Mouse (Mus musculus) intestine, postnatal 0 days (tissue): Measurements from ENCODE around the gene Mboat2. TPM values are rescaled to one million over a fixed set of nuclear protein-coding genes. Genes with fewer than 3 reads are reported as not detected.

ENCODE experiments used
- ATAC-seq: fragments of 200-750 bp; cut with Nextera tagmentation; 2 replicates; pipeline ENCODE4 v1.8.0; 2017; ENCODE audit warnings: mild to moderate bottlenecking, moderate TSS enrichment, moderate library complexity
- H3K27ac ChIP-seq: fragments of 300-500 bp; sonication (generic); 2 replicates; pipeline ENCODE4 v1.5.1; 2014; ENCODE audit warnings: mild to moderate bottlenecking, low read depth, low read length, moderate library complexity
- H3K27me3 ChIP-seq: fragments of 300-500 bp; sonication (generic); replicated peaks from 2 replicates; pipeline ENCODE4 v1.6.1; 2014; ENCODE audit warnings: low read length, mixed read lengths; ENCODE audit not compliant: control insufficient read depth, insufficient read depth
- H3K36me3 ChIP-seq: fragments of 300-500 bp; sonication (generic); 2 replicates; pipeline ENCODE4 v1.6.1; 2014; ENCODE audit warnings: mild to moderate bottlenecking, moderate library complexity; ENCODE audit not compliant: control insufficient read depth, insufficient read depth
- H3K4me1 ChIP-seq: fragments of 300-500 bp; sonication (generic); replicated peaks from 2 replicates; pipeline ENCODE4 v1.6.1; 2014; ENCODE audit warnings: antibody characterized with exemption, low read length, mixed read lengths; ENCODE audit not compliant: control insufficient read depth, insufficient read depth
- H3K4me2 ChIP-seq: fragments of 300-500 bp; sonication (generic); replicated peaks from 2 replicates; pipeline ENCODE4 v1.6.1; 2014; ENCODE audit warnings: low read depth, mild to moderate bottlenecking, moderate library complexity
- H3K4me3 ChIP-seq: fragments of 300-500 bp; sonication (generic); 2 replicates; pipeline ENCODE4 v1.5.1; 2014; ENCODE audit warnings: low read depth, low read length
- H3K9ac ChIP-seq: fragments of 300-500 bp; sonication (generic); 2 replicates; pipeline ENCODE4 v1.6.1; 2014; ENCODE audit warnings: mild to moderate bottlenecking, low read depth, low read length
- H3K9me3 ChIP-seq: fragments of 300-500 bp; sonication (generic); 2 replicates; pipeline ENCODE4 v1.6.1; 2016; ENCODE audit warnings: mixed run types; ENCODE audit not compliant: control insufficient read depth
- CTCF ChIP-seq: sonication (generic); IDR thresholded peaks from 2 replicates; pipeline ENCODE4 v1.5.1; 2016; ENCODE audit warnings: low read depth, mild to moderate bottlenecking, control low read depth, antibody characterized with exemption, moderate library complexity
- WGBS: fragments of 180-500 bp; shearing (Covaris S2); extraction: QIAGEN DNeasy Blood & Tissue Kit; methylation state at CpG from one replicate; pipeline ENCODE4 v1.1.7; 2014; 5-methylcytosine and 5-hydroxymethylcytosine counted together
- polyA plus RNA-seq: library from polyadenylated mRNA; unstranded; fragments of >200 nt; fragmentation: Nextera tagmentation; extraction: Ambion mirVana; gene quantifications from 2 replicates; pipeline ENCODE4 v1.2.1, GENCODE M21; 2015

Mboat2 gene
- polyA plus RNA-seq, 1 experiment from 2014 or later, result 8.1 TPM

DNA sequence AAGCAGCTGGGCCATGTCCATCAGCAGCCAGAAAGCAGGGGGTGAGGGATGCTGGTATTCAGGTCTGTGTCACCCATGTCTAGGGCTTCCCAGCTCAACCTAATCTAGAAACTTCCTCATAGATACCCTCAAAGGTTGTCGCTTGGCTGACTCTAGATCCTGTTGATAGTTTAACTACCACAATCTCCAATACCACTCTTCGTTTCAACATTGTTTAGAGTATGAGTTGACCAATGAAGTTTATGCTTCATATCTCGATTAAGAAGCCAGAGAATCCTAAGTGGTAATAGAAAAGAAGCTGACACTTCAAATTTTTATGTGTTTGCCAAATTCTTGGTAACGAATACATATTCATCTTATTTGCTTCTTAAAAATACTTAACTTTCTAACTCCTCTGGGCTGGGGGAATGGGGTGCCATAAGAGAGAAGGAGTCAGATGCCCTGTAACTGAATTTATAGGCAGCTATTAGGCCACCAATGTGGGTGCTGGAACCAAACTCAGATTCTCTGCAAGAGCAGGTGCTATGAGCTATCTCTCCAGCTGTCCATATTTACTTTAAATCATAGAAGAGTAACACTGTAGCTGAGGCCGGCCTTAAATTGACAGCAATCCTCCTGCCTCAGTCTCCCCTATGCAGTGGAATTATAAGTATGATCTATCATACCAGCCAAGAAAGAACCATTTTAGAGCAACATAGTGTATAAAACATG is 141.0 kb downstream of the Mboat2 start:
- Histone ChIP-seq H3K4me1 (peaks cover 6% of the 10 kb centered on the region), H3K36me3 (no peaks in the 10 kb centered on the region), H3K4me2 (no peak overlapping the region), H3K27ac (no peak overlapping the region), H3K4me3 (no peak overlapping the region), H3K27me3 (no peaks in the 10 kb centered on the region), H3K9ac (no peak overlapping the region), H3K9me3 (0 out of 2 replicates have a peak, but pooled peaks cover under 1% of the 10 kb centered on the region)
- no peak for ATAC-seq
- TF ChIP-seq CTCF, result no peak
- WGBS, result 86% methylated on average over 5 of the region's 5 CpGs

- H3K9ac ChIP-seq, result no peak overlapping the region
- 65% methylated on average over 8 of the region's 8 CpGs for WGBS
- H3K9me3 ChIP-seq, result no peaks in the 10 kb centered on the region
- TF ChIP-seq CTCF, result no peak
- no peaks in the 10 kb centered on the region for H3K36me3 ChIP-seq
- H3K27ac ChIP-seq, result no peak overlapping the region
- H3K4me1 ChIP-seq, result peaks cover 6% of the 10 kb centered on the region
- no peaks in the 10 kb centered on the region for H3K27me3 ChIP-seq
- H3K4me3 ChIP-seq, result no peak overlapping the region
- no peak for ATAC-seq
- no peak overlapping the region for H3K4me2 ChIP-seq
Measured at GRCm38 (mm10) chr12:24972371-24973350, 142.0 kb downstream of the Mboat2 start.

GRCm38 (mm10) chr12:24973586-24973985 is 142.9 kb downstream of the Mboat2 start:
- Histone ChIP-seq H3K4me2 (0 out of 2 replicates have a peak overlapping the region, but pooled peaks have one; percentile 72), H3K4me3 (no peak overlapping the region), H3K27me3 (no peaks in the 10 kb centered on the region), H3K36me3 (no peaks in the 10 kb centered on the region), H3K27ac (no peak overlapping the region), H3K9ac (no peak overlapping the region), H3K4me1 (peaks cover 6% of the 10 kb centered on the region), H3K9me3 (no peaks in the 10 kb centered on the region)
- no peak for ATAC-seq
- 45% methylated on average over 5 of the region's 5 CpGs for WGBS
- no peak for TF ChIP-seq CTCF

GRCm38 (mm10) chr12:24974446-24975114 is 143.9 kb downstream of the Mboat2 start, which contains the start of gene Kidins220:
Gene Kidins220, plus strand, starts transcription at chr12:24974925.
- Histone ChIP-seq H3K27ac (peak within 1 kb of the TSS; percentile 80), H3K4me2 (peak within 1 kb of the TSS; percentile 72), H3K36me3 (no peaks in the 10 kb centered on the region), H3K9ac (peak within 1 kb of the TSS; percentile 65), H3K4me3 (peak within 1 kb of the TSS; percentile 85), H3K4me1 (peaks cover 6% of the 10 kb centered on the region), H3K27me3 (no peaks in the 10 kb centered on the region), H3K9me3 (no peaks in the 10 kb centered on the region)
- TF ChIP-seq CTCF, result peak; percentile 57
- 9% methylated on average over 29 of the region's 29 CpGs for WGBS
- peak; percentile 87 for ATAC-seq

DNA sequence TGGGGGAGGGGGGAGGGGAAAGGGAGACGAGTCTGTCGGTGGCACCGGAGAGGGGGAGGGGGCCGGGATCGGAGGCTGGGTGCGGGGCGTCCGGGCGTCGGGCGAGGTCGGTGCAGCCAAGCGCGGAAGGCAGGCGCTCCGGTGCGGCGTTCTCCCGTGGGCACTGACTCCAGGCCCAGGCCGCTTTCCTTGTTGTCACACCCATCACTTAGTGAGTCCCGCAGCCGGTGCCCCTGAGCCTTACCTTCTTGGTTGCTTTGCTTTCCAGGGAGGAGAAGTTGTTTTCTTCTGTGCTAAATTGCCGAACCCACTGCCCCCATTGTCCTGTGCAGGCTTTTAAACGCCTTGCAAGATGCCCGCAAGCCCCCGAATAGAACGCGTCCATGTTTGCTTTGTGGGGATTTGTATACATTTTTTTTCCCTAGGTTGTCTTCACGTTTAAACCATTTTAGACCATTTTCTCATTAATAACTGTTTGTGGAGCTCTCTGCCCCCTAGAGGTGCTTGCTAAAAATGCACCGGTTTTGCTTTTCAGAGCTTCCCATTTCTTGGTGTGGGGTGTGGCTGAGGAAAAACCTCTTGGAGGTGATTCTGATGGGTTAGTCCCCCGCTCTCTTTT is 144.5 kb downstream of the Mboat2 start:
- WGBS, result under 1% methylated on average over 28 of the region's 31 CpGs

More for the DNA sequence above, 144.5 kb downstream of the Mboat2 start:
- peak; percentile 62 for ATAC-seq
- Histone ChIP-seq H3K9ac (peak overlapping the region; percentile 65), H3K4me3 (peak overlapping the region; percentile 85), H3K27ac (peak overlapping the region; percentile 80), H3K4me1 (peaks cover 6% of the 10 kb centered on the region), H3K36me3 (peaks cover 4% of the 10 kb centered on the region; the same call in 1 of the 2 replicates), H3K27me3 (no peaks in the 10 kb centered on the region), H3K4me2 (peak overlapping the region; percentile 72), H3K9me3 (no peaks in the 10 kb centered on the region)
- TF ChIP-seq CTCF, result peak; percentile 74
